Mouse (Mus musculus): ENCODE results near the gene Cd164.

Cd164 gene

DNA sequence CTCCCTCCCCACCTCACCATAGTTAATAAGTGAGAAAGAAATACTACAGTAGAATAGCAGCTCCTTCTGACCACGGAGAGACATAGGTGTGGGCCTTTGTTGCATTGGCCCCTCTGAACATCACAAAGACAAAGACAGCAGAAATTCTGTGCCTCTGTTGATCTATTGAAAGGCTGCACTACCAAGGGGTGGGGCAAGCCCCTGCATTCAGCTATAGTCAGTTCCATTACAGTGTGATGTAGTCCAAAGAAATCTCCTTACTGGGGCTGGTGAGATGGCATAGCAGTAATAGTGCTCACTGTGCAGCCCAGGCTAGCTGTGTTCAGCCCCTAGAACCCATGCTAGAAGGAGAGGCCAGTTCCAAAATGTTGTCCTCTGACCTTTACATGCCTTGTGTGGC is 14.2 kb upstream of the Cd164 start:
- no peak for DNase-seq

GRCm38 (mm10) chr10:41505446-41505845 is 13.8 kb upstream of the Cd164 start:
- DNase-seq, result peak; percentile 30

DNA sequence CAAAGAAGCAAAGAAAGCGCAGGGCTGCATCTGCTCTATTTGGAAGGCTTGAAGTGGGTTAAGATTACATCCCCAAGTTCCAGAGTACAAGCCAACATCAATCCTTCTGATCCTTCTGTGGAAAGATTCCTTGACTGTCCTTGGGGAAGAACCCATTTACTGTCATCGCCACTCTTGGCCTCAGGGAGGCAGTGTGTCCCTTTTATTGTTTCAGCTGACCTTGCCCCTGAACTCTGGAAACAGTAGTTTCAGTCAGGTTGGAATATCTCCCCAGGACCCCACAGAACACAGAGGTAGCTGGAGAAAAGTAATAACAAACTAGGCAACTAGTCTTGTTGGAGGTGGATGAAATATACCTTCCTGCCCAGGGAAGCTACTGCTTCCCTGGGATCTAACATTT is 10.1 kb upstream of the Cd164 start:
- no peak for DNase-seq

GRCm38 (mm10) chr10:41514301-41514700 is 4.9 kb upstream of the Cd164 start:
- DNase-seq, result no peak

DNA sequence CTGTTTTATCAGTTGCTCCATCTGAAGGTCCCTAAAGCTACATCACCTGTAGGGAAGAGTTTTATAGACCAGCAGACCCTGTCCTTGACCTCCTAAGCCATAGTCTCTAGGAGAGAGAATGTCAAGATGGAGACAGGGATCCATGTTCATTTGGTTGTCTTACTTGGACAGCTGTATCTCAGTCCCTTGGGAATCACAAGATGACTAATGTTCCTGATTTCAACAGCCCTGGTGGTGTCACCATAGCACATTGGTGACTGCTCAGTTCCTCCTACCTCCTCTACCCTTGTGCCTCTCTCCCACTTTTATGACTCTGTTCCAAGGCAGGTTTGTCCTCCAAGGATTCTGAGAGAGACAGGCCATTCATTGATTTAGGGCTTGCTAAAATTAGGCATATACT is 4.3 kb upstream of the Cd164 start:
- no peak for DNase-seq

GRCm38 (mm10) chr10:41518508-41518980 is 670 bp upstream of the Cd164 start:
- DNase-seq, result no peak

GRCm38 (mm10) chr10:41519640-41520409 is 611 bp downstream of the Cd164 start:
- DNase-seq, result no peak

DNA sequence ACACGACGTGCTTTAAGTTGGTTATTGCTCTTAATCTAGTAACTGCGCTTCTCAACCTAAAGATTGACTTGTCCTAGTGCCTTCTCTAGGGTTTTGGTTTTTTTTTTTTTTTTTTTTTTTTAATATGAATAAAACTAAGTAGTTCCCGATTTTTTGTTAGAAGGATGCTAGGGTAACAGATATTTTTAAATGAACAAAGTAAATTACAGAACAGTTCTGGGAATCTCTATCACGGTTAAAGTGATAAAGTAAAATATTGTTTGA is 1.1 kb downstream of the Cd164 start:
- no peak for DNase-seq

GRCm38 (mm10) chr10:41523386-41523785 is 4.2 kb downstream of the Cd164 start:
- no peak for DNase-seq

- no peak for DNase-seq
Measured at GRCm38 (mm10) chr10:41525696-41526095, 6.5 kb downstream of the Cd164 start.

DNA sequence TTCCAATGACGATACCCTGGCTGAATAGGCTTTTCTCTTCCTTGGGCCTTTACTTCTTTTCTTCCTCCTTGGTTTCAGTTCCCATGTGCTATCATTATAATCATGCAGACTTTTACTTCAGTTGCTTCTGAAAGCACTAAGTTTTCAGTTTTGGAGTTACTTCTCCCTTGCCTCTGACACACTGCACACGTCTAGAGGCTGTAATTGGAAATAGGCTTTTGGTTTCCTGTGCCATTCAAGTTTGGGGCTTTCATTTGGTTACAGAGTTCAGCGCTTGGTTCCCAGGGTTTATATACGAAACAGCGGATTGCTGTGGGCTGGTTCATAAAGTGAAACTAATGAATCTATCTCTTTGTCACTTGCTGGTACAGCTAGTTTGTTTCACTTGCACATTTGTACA is 10.8 kb downstream of the Cd164 start:
- no peak for DNase-seq

DNA sequence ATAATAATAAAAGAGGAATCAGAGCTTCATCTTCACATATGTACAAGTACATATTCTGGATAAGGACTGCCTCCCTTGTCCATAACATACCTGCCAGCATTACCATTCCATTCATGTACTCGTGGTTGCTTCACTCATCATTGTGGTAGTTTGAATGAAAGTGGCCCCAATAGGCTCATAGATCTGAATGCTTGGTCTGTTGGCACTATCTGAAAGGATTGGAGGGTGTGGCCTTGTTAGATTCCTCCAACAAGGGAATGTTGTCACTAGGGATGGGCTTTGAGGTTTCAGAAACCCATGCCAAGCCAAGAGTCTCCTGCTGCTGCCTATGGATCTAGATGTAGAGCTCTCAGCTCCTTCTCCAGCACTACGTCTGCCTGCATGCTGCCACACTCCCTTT is 16.8 kb downstream of the Cd164 start:
- DNase-seq, result no peak

DNA sequence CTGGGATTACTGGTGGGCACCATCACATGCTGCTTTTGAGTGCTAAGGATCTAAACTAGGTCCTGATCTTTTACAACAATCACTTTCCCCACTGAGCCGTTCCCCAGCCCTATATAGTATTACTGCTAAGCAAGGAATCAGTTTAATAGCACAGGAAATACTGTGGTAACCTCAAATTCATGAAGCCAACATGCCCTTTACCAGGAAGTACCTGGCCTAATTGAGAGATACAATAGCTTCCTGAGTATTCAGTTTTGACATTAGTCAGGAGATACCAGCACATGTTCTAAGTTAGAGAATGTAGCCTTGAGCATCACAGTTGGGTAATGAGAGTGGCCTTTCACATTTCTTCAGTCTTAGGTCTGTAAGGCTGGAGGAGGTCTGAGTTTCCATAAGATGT is 17.5 kb downstream of the Cd164 start:
- no peak for DNase-seq

DNA sequence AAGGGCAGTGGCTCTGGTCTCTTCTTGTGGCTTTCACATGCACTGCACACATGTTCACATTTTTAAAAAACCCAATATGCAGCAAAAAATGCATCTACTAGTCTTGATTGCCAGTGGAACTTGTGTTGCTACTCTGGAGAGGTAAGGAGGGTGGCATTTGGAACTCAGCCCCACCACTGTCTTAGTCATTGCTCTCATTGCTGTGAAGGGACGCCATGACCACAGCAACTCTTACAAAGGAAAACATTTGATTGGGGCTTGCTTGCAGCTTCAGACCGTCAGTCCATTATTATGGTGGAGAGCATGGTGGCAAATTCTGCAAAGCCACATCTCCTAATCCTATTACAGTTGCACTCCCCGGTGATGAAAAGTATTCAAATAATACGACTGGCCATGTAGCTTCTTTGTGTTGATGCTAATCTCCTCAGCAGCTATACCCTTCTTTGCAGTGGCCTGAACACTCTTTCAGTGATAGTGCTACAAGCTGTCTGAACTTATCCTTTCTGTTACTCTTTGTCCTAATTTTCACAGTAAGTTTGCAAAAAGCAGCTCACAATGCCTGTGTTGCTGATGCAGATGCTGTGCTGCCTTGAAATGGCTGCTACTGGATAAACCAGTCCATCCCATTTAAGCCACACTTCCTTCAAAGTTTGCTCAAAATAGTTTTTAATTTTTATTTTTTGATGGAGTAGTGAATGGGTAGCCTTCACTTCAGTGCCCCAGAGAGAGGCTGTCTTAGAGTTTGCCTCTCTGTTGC is 18.2 kb downstream of the Cd164 start:
- DNase-seq, result no peak

- DNase-seq, result no peak
Measured at GRCm38 (mm10) chr10:41537983-41538330, 18.7 kb downstream of the Cd164 start.

DNA sequence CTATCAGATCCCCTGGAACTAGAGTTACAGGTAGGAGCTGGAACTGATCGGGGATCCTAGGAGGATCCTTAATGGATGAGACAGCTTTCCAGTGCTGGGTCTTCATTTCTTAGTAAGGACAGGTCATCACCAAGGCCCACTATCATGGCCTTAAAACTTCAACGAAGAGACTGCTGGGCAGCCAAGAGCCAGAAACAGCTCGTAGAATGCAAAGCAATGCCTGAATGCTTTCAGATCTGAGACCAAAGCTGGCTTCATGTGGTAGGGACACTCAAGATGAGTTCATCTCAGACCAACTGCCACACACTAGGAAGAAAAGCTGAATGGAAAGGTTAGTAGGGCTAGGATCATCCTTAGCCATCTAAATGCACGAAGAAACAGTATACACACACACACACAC is 19.8 kb downstream of the Cd164 start:
- no peak for DNase-seq

DNA sequence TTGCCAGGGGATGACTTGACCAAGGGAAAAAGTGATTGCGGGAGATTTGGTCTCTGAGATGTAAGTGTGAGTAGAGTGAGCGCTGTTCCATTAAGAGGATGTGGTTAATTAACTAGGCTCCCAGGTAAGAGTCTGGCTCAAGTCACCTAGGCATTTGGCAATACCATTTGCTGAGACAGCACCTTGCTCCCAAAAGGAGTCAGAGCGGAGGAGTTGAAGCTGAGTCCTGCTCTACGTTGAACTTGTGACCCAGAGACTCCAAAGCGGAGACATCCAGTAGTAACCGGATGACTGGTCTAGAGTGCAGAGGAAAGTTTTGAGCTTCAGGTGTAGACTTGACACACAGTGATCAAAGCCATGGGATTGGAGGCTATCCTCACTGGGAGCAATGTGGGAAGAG is 22.8 kb downstream of the Cd164 start:
- no peak for DNase-seq

DNA sequence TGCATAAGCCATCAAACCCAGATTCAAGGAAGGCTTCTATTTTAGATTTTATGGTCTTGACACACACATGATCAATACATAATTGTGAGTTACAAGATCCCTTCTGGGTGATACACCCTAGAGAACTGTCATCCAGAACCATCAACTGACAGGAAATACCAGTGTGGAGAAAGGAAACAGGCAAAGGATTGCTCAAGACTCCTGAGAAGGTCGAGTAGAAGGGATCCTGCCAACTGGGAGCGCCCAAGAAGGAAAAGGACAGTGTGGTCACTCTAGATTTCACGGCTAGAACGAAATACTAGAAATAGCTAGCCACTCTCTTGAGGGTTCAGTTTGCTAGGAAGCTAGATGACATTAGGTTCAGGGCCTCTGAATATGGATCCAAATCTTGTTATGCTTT is 24.2 kb downstream of the Cd164 start:
- DNase-seq, result no peak

GRCm38 (mm10) chr10:41543844-41544243 is 24.6 kb downstream of the Cd164 start:
- DNase-seq, result no peak

DNA sequence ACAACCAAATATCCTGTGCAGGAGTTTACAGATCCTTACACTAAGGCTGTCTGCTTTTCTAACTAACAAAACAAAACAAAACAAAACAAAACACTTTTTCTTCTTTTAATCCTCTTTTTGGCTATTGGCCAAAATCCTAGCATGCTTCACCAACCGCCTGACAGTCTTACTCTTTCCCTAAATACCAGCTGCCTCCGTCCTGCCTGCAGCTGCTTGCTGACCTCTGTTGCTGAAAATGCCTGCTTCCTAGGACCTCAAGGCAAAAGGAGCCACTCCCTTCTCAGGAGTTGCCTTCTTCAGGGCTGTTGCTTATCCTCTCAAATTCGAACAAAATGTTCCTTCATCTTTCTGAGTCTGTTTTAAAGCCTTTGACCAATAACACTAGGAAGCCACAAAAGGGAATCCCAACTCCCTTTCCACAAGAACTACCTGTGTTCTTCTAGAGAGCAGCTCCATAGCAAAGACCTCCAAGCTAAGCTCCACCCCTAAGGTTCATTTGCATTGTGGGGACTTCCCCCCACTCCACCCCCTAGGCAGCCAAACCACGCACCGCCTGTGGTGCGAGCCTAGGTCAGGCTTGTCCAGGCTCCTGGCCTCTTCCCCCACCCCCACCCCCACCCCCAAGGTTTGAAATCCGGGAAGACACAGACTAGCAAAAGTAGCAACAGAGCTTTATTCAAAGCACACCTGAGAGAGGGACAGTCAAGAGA is 25.4 kb downstream of the Cd164 start:
- no peak for DNase-seq

DNA sequence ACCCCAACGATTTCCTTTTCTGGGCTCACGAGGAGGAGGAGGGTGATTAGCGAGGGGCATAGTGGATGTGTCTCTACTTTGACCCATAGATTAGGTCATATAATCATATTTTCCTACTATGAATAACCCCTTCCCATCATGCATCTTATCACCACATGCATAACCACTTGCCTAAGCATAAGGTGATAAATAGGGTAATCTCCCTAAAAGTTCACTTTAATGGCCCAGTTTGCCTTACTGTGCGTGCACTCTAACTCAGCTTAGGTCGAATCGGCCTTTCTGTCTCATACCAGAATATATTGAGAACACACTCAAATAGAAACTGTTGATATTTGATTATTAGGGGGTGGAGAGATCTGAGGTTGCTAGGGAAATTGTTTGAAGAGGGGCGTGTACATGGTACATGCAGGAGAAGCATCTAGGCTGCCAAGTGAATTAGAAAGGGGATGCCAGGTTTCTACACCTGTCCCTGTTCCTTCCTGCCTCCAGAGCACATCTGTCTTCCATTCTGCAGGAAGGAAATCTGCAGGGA is 26.1 kb downstream of the Cd164 start:
- no peak for DNase-seq

- no peak for DNase-seq
Measured at GRCm38 (mm10) chr10:41546396-41547165, 27.4 kb downstream of the Cd164 start.

GRCm38 (mm10) chr10:41550711-41551110 is 31.5 kb downstream of the Cd164 start:
- no peak for DNase-seq
